Mouse (Mus musculus) CD4-positive, CD25-positive, alpha-beta regulatory T cell, adult 4 months (primary cell): ENCODE data around the gene Doc2g. TPM values are rescaled to one million over a fixed set of nuclear protein-coding genes. Genes with fewer than 3 reads are reported as not detected.

Experiments
- ATAC-seq: one replicate; pipeline ENCODE4 v1.8.0; 2017
- polyA plus RNA-seq, 2 experiments: library from polyadenylated mRNA; unstranded; fragments of 100-300 nt; shearing (Covaris generic); gene quantifications; one replicate each; pipeline ENCODE4 v1.2.1; 2017

Doc2g gene
- polyA plus RNA-seq, 2 experiments from 2014 or later = 1.1 to 2.1 TPM

DNA sequence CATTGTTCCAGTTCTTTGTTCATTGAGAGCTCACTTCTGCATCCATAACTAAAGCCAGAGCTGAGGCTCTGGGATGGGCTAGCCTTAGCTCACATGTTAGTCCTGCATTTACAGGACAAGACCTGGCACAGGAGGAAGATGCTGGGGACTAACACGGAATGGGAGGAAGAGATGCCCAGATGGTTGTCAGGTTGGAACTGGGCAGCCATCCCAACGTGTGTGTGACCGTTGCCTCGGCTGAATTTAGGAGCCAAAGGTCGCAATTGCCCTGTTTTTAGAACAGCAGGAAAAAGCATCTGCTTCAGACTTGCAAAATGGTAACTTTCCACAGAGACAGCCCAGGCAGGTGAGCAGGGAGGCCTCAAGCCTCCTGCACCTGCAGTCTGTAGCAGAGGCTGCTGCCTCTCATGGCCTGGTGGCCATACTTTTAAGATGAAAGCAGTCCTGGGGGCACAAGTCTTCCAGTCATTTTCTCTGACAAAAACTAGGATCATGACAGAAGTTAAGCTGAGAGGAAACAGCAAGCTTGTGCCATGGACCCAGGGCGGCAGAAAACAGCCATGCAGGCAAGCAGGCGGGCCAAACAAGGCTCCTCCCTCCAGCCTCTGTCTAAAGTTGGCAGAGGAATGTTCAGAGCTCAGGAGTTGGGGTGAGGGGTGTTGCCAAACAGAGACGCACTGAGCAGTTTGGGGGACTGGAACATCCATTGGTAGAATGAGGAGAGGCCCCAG, 52.3 kb downstream of the Doc2g start:
- ATAC-seq = no peak

GRCm38 (mm10) chr19:4055947-4056693, 53.0 kb downstream of the Doc2g start:
- no peak for ATAC-seq

Other genes with a start within 250 kb of the Doc2g start
- gene Kmt5b, start 235.9 kb upstream of the Doc2g start, polyA plus RNA-seq = 10 to 100 TPM; 33.1 to 38.4 TPM
- gene Chka, start 151.5 kb upstream of the Doc2g start, polyA plus RNA-seq = 1 to 10 TPM; 2.5 to 3.7 TPM
- gene Tcirg1, start 96.2 kb upstream of the Doc2g start, polyA plus RNA-seq = 100 to 1,000 TPM in 1 of 2 experiments, 10 to 100 TPM in 1; 51.3 to 100 TPM
- 100 to 1,000 TPM; 219 to 234 TPM for gene Ndufs8, start 90.5 kb upstream of the Doc2g start, polyA plus RNA-seq
- under 1 TPM in 1 of 2 experiments, not detected in 1; 0.85 TPM for gene Aldh3b1, start 73.5 kb upstream of the Doc2g start, polyA plus RNA-seq
- gene Unc93b1, start 68.1 kb upstream of the Doc2g start, polyA plus RNA-seq = 10 to 100 TPM; 20.8 to 54.2 TPM
- gene Aldh3b3, start 44.7 kb upstream of the Doc2g start, polyA plus RNA-seq = not detected
- gene Aldh3b2, start 31.0 kb upstream of the Doc2g start, polyA plus RNA-seq = not detected
- gene Acy3, start 16.7 kb upstream of the Doc2g start, polyA plus RNA-seq = 1 to 10 TPM in 1 of 2 experiments, not detected in 1; 1.5 TPM
- not detected for gene Tbx10, start 10.6 kb upstream of the Doc2g start, polyA plus RNA-seq
- gene Nudt8, start 2.7 kb upstream of the Doc2g start, polyA plus RNA-seq = 10 to 100 TPM; 10.7 to 15.2 TPM
- under 1 TPM; 0.78 to 0.96 TPM for gene Gm49405, start 2.7 kb upstream of the Doc2g start, polyA plus RNA-seq
- 100 to 1,000 TPM; 109 to 164 TPM for gene Ndufv1, start 9.5 kb downstream of the Doc2g start, polyA plus RNA-seq
- gene Gstp1, start 34.7 kb downstream of the Doc2g start, polyA plus RNA-seq = 100 to 1,000 TPM; 543 to 655 TPM
- gene Gstp2, start 42.7 kb downstream of the Doc2g start, polyA plus RNA-seq = 1 to 10 TPM; 4.2 to 5.3 TPM
- 100 to 1,000 TPM; 158 to 206 TPM for gene Gstp3, start 56.3 kb downstream of the Doc2g start, polyA plus RNA-seq
- not detected for gene Cabp2, start 78.3 kb downstream of the Doc2g start, polyA plus RNA-seq
- gene Cdk2ap2, start 93.9 kb downstream of the Doc2g start, polyA plus RNA-seq = 100 to 1,000 TPM; 328 to 403 TPM
- gene Pitpnm1, start 96.7 kb downstream of the Doc2g start, polyA plus RNA-seq = 100 to 1,000 TPM in 1 of 2 experiments, 10 to 100 TPM in 1; 98.7 to 113 TPM
- gene Aip, start 122.5 kb downstream of the Doc2g start, polyA plus RNA-seq = 100 to 1,000 TPM; 179 to 208 TPM
- under 1 TPM in 1 of 2 experiments, not detected in 1; 0.29 TPM for gene Gpr152, start 136.5 kb downstream of the Doc2g start, polyA plus RNA-seq
- gene Cabp4, start 140.7 kb downstream of the Doc2g start, polyA plus RNA-seq = under 1 TPM; 0.79 to 0.92 TPM
- gene Coro1b, start 145.3 kb downstream of the Doc2g start, polyA plus RNA-seq = 100 to 1,000 TPM; 236 to 310 TPM
- 100 to 1,000 TPM; 836 to 870 TPM for gene Ptprcap, start 150.3 kb downstream of the Doc2g start, polyA plus RNA-seq
- gene Rps6kb2, start 160.0 kb downstream of the Doc2g start, polyA plus RNA-seq = 10 to 100 TPM; 31.7 to 39.0 TPM
- gene Carns1, start 172.2 kb downstream of the Doc2g start, polyA plus RNA-seq = 10 to 100 TPM in 1 of 2 experiments, 1 to 10 TPM in 1; 9.4 to 11.9 TPM
- 100 to 1,000 TPM; 594 to 924 TPM for gene Tbc1d10c, start 188.0 kb downstream of the Doc2g start, polyA plus RNA-seq
- 100 to 1,000 TPM; 835 to 936 TPM for gene Ppp1ca, start 188.8 kb downstream of the Doc2g start, polyA plus RNA-seq
- 10 to 100 TPM; 63.6 to 83.6 TPM for gene Rad9a, start 198.3 kb downstream of the Doc2g start, polyA plus RNA-seq
- 10 to 100 TPM; 35.0 to 46.5 TPM for gene Clcf1, start 210.9 kb downstream of the Doc2g start, polyA plus RNA-seq
- gene AC109138.7, start 211.0 kb downstream of the Doc2g start, polyA plus RNA-seq = not detected
- gene Pold4, start 228.6 kb downstream of the Doc2g start, polyA plus RNA-seq = 100 to 1,000 TPM; 117 to 127 TPM